Mouse (Mus musculus): ENCODE measurements around the gene Calca.

DNA sequence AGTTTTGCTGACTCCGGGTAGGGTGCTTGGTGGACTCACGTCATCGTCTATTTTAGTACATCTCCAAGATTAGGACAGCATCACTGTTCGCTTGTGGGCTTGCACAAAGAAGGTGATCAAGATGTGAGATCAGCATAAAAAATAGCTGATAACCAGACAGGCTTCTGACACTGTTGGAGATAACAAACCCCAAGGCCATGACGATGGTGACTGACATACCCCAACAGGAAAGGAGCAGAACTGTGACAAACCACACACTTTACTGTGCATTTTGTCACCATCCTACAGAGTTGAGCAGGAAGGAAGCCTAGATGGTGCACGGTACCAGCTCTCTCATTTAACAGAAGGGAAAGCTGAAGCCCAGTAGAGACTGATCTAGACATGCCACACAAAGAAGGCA, 19.4 kb downstream of the Calca start:
- no peak for TF ChIP-seq EP300 (IDR thresholded peaks at IDR 0.05; ENCODE audit: insufficient read depth, low read depth, low read length)
- no peak for TF ChIP-seq CTCF (IDR thresholded peaks at IDR 0.05)
- no peak for TF ChIP-seq POLR2A (IDR thresholded peaks at IDR 0.05; ENCODE audit: insufficient read depth, low read depth, low read length)

Data from heart, adult 2 months (tissue).